Comparison of ENCODE assay signal across 8 mouse cellular contexts in the genomic region with DNA sequence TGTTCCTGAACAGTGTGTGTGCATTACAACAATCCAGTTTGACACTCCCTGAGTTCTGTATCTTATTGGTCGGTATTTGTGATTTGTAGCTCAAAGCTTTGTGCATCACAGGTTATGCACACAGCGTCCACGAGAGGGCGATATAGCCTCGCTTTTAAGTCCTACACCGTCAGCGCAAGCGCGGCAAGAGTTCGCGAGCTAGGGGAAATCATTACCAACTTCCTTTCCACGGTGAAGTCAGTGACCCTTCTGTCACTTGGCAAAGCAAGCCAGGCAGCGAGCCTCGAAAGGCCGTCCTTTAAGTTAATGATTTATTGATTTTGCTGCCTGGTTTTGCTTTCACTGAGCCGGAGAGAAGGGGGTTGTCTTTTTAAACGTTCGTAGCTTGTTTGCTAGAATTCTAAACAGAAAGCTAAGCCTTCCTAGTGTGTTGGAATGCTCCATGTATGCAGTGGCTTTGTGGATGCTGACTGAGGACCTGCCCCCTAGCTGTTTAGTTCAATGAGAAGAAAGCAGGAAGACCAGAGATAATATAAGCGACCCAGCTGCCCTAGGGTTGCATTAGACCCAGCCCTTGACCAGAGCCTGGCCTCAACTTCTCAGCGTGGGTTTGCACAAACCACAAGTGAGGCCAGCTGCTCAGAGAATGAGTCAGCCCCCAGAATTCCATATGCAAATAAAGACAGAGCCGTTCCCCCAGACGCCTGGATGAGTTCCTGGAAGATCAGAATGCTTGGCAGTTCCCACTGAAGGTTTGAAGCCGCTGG.
A peak's percentile ranks its signal among the peaks of the same experiment; 100 is the strongest.
DNase-seq lines count a peak whose midpoint lies in the region; ATAC-seq and TF ChIP-seq lines count a peak whose summit lies in the region.

No protein-coding gene starts in this region.

- H3K4me1 ChIP-seq in heart, embryonic 12.5 days (replicated peaks): peaks cover 15% of the 10 kb centered on the region
- H3K4me1 ChIP-seq in kidney, postnatal 0 days (replicated peaks; ENCODE audit: insufficient read depth, low read length): peaks cover 9% of the 10 kb centered on the region
- H3K4me1 ChIP-seq in liver, embryonic 11.5 days (replicated peaks; ENCODE audit: control insufficient read depth, insufficient read depth, low read length): peaks cover 7% of the 10 kb centered on the region
- H3K4me1 ChIP-seq in stomach, embryonic 14.5 days (ENCODE audit: control insufficient read depth, insufficient read depth, low read length): peaks cover 5% of the 10 kb centered on the region; the same call in 1 of the 2 replicates

- H3K27me3 ChIP-seq in heart, embryonic 12.5 days (replicated peaks): no peaks in the 10 kb centered on the region
- no peaks in the 10 kb centered on the region for H3K27me3 ChIP-seq in kidney, postnatal 0 days (ENCODE audit: insufficient read depth, low read length)
- H3K27me3 ChIP-seq in liver, embryonic 11.5 days (replicated peaks; ENCODE audit: control insufficient read depth, insufficient read depth, low read length): no peaks in the 10 kb centered on the region
- H3K27me3 ChIP-seq in stomach, embryonic 14.5 days (ENCODE audit: control insufficient read depth, insufficient read depth, low read length): no peaks in the 10 kb centered on the region

- peak; percentile 72 for ATAC-seq in erythroblast, adult 5-6 weeks (replicated peaks; ENCODE audit: low FRiP score, poor library complexity, severe bottlenecking)
- peak; percentile 74 for ATAC-seq in heart, embryonic 12.5 days (ENCODE audit: insufficient number of reproducible peaks, low FRiP score)
- peak; percentile 91 for ATAC-seq in kidney, postnatal 0 days (replicated peaks; ENCODE audit: low FRiP score, low read depth)
- ATAC-seq in liver, embryonic 11.5 days (replicated peaks; ENCODE audit: low FRiP score): peak; percentile 77
- peak; percentile 81 for ATAC-seq in stomach, embryonic 14.5 days (ENCODE audit: insufficient number of reproducible peaks, insufficient read depth, low FRiP score, low read depth)

- H3K4me3 ChIP-seq in heart, embryonic 12.5 days: peak overlapping the region; percentile 37
- H3K4me3 ChIP-seq in kidney, postnatal 0 days (replicated peaks; ENCODE audit: low read depth, low read length): peak overlapping the region; percentile 10; the same call in 1 of the 2 replicates
- peak overlapping the region; percentile 37 for H3K4me3 ChIP-seq in liver, embryonic 11.5 days (ENCODE audit: low read depth, low read length)
- H3K4me3 ChIP-seq in stomach, embryonic 14.5 days (ENCODE audit: low read depth, low read length): peak overlapping the region; percentile 31

- WGBS in heart, embryonic 12.5 days: 6% methylated on average over 23 of the region's 23 CpGs
- WGBS in kidney, postnatal 0 days: 3% methylated on average over 23 of the region's 23 CpGs
- 6% methylated on average over 23 of the region's 23 CpGs for WGBS in liver, embryonic 11.5 days
- 3% methylated on average over 23 of the region's 23 CpGs for WGBS in stomach, embryonic 14.5 days

- no peaks in the 10 kb centered on the region for H3K36me3 ChIP-seq in heart, embryonic 12.5 days
- H3K36me3 ChIP-seq in kidney, postnatal 0 days (ENCODE audit: insufficient read depth, low read length): no peaks in the 10 kb centered on the region
- no peaks in the 10 kb centered on the region for H3K36me3 ChIP-seq in liver, embryonic 11.5 days (ENCODE audit: control insufficient read depth, insufficient read depth, low read length)
- no peaks in the 10 kb centered on the region for H3K36me3 ChIP-seq in stomach, embryonic 14.5 days (ENCODE audit: control insufficient read depth, insufficient read depth, low read length)

- peak; percentile 93 for TF ChIP-seq CTCF in kidney, postnatal 0 days (IDR thresholded peaks at IDR 0.05; ENCODE audit: low read depth)

- H3K27ac ChIP-seq in heart, embryonic 12.5 days (ENCODE audit: poor library complexity, severe bottlenecking): peak overlapping the region; percentile 85
- H3K27ac ChIP-seq in kidney, postnatal 0 days: peak overlapping the region; percentile 95
- H3K27ac ChIP-seq in liver, embryonic 11.5 days (ENCODE audit: low read depth, low read length): peak overlapping the region; percentile 66; the same call in 1 of the 2 replicates
- peak overlapping the region; percentile 92 for H3K27ac ChIP-seq in stomach, embryonic 14.5 days (ENCODE audit: low read length)

- H3K4me2 ChIP-seq in heart, embryonic 12.5 days: peak overlapping the region; percentile 62
- H3K4me2 ChIP-seq in kidney, postnatal 0 days (ENCODE audit: low read length): peak overlapping the region; percentile 50
- peak overlapping the region; percentile 73 for H3K4me2 ChIP-seq in liver, embryonic 11.5 days
- peak overlapping the region; percentile 51 for H3K4me2 ChIP-seq in stomach, embryonic 14.5 days (replicated peaks; ENCODE audit: low read depth, low read length)

- H3K9me3 ChIP-seq in heart, embryonic 12.5 days (replicated peaks): no peaks in the 10 kb centered on the region
- no peaks in the 10 kb centered on the region for H3K9me3 ChIP-seq in kidney, postnatal 0 days (replicated peaks; ENCODE audit: low read length)
- H3K9me3 ChIP-seq in liver, embryonic 11.5 days (ENCODE audit: control insufficient read depth, low read length): no peaks in the 10 kb centered on the region
- H3K9me3 ChIP-seq in stomach, embryonic 14.5 days (ENCODE audit: control insufficient read depth, low read depth, low read length): no peaks in the 10 kb centered on the region

- peak overlapping the region; percentile 44; the same call in 1 of the 2 replicates for H3K9ac ChIP-seq in heart, embryonic 12.5 days
- 0 out of 2 replicates have a peak overlapping the region, but pooled peaks have one; percentile 31 for H3K9ac ChIP-seq in kidney, postnatal 0 days (ENCODE audit: low read depth, low read length)
- peak overlapping the region; percentile 48; the same call in 1 of the 2 replicates for H3K9ac ChIP-seq in liver, embryonic 11.5 days (ENCODE audit: low read depth, low read length)
- H3K9ac ChIP-seq in stomach, embryonic 14.5 days (replicated peaks; ENCODE audit: low read depth, low read length): no peak overlapping the region

- DNase-seq in B cell, adult 2 months: peak; percentile 87
- peak; percentile 98 for DNase-seq in brain, adult 2 months (ENCODE audit: low read depth, low spot score)
- DNase-seq in kidney, postnatal 0 days (ENCODE audit: low spot score): peak; percentile 97
- DNase-seq in liver, embryonic 11.5 days (ENCODE audit: low spot score): peak; percentile 76
- peak; percentile 95 for DNase-seq in naive thymus-derived CD4-positive, alpha-beta T cell, adult 2 months (ENCODE audit: low read depth)

Comparison
In these comparisons a context has a peak if more than half of its experiments do, and no peak if none do; other contexts are left out.
1. Peak in every context shown above with its lines: DNase-seq, ATAC-seq, H3K4me3 ChIP-seq and H3K27ac ChIP-seq.